Mouse (Mus musculus) retina, adult 2 months (tissue): Measurements from ENCODE around the gene Bod1.

Experiments used
- DNase-seq: peaks from one replicate; pipeline ENCODE4 v3.0.0-alpha.2; 2012; ENCODE audit warnings: low read depth, low spot score

Bod1 gene

GRCm38 (mm10) chr11:31669172-31669869 lies 2.4 kb downstream of the Bod1 start:
- no peak for DNase-seq

- no peak for DNase-seq
These were observed 7.5 kb downstream of the Bod1 start for GRCm38 (mm10) chr11:31664186-31664585.

GRCm38 (mm10) chr11:31663501-31663900 lies 8.2 kb downstream of the Bod1 start:
- no peak for DNase-seq

DNA sequence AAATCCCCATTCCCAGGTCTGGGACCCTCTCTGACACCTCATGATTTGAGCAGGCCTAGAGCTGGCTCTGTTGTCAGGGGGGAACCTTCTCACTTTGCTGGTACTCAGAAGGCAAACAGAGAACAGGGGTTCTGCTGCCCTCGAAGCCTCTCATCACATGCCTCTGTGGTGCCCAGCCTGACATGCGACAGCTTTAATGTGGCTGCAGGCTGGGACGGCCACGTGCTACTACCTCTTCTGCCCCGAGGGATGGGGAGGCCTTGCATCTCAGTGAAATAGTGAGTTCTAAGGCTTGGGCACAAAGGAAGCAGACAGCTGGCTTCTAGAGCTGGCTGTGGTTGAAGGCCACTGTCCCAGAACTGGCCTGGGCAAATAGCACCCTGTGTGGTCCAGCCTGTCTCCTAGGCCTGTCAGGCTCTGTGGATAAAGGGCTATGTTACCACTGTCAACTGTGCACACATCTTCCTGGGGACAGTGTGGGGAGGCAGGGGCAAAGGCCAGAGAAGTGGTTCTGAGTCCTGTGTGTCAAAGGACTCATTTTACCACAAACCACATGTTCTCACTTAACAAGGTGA lies 8.7 kb downstream of the Bod1 start:
- DNase-seq = no peak

DNA sequence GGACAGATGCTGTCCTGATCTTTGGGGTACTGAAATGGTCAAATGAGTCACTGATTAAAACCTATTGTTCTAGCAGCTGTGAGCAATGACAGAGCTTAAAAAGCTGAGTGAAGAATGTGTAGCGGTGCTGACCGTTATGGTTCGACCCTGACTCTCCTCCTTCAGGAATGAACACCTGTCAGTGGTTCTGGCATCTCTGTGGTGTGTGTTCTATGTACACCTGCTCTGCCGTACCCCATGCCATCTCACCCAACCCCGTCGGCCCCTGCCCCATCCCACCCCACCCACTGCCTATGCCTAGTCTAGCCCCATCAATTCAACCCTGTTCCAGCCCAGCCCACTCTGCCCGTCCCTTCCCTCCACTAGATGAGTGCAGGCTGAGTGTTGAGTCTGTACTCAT lies 9.5 kb downstream of the Bod1 start:
- DNase-seq = no peak

DNA sequence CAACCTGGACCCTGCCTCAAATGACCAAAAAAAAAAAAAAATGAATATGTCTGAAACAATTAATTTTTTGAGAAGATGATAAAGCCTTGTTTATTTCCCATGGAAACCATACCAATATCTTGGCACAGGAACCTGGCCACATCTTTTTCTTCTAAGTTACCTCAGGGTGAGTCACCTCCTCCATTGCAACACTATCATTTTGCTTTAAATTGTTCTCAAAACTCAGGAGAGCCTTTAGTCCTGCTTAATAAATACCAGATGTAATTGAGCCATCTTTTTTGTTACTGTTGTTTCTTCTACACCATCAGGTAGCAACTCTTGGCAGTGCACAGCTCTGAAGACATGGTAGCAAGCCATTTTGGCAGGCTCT lies 13.9 kb downstream of the Bod1 start:
- no peak for DNase-seq

- no peak for DNase-seq
These were observed 14.4 kb downstream of the Bod1 start for GRCm38 (mm10) chr11:31657168-31657805.

DNA sequence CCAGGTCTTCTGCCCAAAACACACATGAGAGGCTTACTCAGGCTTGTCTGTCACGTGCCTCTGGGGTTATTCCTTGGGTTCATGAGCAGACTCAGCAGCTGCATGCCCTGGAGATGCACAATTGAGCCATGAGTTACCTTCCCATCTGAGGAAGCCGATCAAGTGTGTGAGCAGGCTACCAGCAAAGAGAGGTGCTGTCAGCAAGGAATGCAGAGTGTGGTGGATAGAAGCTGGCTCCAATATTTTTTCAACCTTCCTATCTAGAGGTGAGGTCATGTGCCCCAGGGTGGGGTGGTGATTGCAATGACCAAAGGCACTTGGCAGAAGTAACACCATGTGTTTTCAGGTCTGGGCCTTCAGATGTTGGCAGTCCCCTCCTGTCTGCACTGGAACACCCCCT lies 22.2 kb downstream of the Bod1 start:
- DNase-seq = no peak

DNA sequence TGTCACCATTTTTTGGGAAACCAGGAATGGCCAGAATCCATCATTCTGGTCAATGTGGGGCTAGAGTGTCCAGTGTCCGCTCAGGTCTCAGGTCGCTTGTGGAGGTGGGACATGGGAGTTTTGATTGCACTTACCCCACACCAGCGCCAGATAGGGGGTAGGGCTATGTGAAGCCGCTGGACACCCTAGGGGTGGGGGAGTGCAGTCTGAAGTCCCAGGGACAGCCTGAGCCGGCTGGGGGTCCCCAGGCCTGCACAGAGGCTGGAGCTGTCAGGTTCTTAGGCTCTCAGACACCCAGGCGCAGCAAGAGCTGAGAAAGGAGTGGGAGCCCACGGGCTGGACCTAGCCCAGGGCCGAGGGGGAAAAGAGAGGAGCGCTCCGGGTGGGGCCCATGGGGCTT lies 24.4 kb downstream of the Bod1 start:
- DNase-seq = no peak

- no peak for DNase-seq
These were observed 25.1 kb downstream of the Bod1 start for GRCm38 (mm10) chr11:31646571-31646970.

GRCm38 (mm10) chr11:31643120-31643519 lies 28.6 kb downstream of the Bod1 start:
- no peak for DNase-seq

DNA sequence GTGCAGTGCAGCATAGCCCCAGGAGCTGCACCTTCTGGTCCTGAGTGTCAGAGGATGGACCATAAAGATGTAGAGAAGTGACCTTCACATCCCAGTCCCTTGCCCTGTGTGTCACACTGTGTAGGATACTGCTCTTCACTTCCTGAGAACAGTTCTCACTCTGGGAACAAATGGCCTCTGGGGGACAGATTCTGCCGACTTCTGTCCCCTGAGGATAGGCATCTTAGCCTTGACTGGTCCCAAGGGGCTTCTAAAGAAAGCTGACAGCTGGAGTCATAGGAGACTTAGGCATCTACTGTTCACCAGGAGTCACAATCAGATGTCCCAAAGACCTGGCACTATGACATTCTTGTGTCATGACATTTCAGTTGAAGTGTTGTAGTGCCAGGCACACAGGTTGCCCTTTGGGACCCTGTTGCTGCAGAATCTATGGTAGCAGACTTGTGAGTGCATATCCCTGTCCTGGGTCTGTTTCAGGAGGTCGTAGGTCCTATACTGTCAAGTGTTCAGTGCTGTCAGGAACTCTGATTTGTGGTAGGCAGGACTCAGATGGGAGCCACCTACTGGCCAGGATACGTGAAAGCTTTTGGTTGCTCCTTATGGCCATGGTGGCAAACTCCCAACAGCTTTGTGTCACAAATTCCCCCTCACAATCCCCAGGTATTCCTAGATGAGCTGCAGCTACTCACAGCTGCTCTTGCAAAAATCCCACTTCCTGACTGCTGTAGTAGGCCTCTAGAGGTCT lies 30.4 kb downstream of the Bod1 start:
- no peak for DNase-seq

DNA sequence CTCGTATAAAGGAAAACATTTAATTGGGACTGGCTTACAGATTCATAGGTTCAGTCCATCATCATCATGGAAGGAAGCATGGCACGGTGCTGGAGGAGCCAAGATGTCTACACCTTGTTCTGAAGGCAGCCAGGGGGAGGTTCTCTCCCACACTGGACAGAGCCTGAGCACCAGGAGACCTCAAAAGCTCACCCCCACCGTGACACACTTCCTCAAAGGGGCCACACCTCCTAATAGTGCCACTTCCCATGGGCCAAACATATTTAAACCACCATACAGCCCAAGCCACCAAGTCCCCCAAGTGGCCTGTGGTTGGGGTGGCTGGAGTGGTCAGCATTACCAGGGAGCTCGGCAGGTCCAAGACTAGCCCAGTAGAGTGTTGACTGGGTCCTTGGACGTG lies 31.5 kb downstream of the Bod1 start:
- no peak for DNase-seq

DNA sequence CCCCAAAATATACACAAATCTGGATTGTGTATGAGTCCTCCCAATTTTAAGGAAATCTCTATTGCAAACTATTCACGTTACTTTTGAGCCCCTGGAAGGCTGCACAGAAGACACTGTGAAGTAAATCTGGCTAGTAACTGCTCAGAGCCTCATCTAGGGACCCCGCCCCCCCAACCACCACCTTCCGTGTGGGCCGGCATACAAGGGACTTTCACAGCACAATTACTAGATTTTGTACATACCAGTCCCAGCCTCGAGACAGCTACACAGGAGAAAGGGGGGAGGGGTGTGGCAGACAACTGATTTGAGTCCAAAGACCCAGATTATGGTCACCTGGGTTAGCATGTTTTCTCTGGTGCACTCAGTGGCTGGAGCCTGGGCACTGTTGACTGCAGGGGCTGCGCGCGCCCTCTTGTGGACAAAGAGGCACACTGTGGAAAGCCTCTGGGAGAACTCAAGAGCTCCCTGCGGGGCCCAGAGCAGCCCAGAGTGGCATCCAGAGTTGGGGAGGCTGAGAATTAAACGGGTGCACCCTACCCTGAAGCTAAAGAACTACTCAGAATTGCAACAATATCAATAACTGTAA lies 33.8 kb downstream of the Bod1 start:
- peak; percentile 48 for DNase-seq

GRCm38 (mm10) chr11:31628700-31629099 lies 43.0 kb downstream of the Bod1 start:
- no peak for DNase-seq

DNA sequence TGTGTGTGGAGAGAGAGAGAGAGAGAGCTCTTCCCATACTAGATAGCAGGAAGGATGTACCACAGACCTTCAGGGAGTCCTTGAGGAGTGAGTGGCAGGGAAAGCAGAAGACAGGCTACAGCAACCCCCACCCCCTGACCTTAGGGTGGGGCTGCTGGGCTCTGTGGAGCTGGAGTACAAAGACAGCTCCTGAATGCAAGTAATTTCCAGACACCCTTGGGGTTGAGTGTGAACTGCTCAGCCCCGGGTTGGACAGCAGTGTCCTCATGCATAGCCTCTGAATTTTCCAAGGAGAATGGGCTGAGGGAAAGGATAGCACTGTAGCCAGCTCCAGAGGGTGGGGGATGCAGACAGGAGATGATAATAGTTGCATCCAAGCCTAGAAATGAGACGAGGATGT lies 50.9 kb downstream of the Bod1 start:
- DNase-seq = no peak

DNA sequence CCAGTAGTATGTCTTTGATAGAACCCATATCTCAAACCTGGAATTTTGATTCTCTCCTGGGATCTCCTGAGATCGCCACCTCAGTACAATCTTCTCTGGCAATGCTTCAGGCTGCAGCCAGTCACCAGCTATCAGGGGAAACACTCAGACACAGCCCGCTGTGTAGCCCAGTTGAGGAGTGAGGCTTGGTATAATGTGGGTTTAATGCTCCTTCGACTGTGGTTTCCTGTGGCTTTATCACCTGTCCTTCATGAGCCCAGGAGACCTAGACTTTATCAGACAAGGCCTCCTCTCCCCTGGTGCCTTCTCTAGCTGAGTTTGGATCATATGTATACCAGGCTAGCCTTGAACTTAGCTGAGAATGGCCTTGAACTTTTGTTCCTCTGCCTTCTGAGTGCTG lies 53.9 kb downstream of the Bod1 start:
- no peak for DNase-seq

- DNase-seq = no peak
These were observed 54.4 kb downstream of the Bod1 start for GRCm38 (mm10) chr11:31617236-31617635.

- no peak for DNase-seq
These were observed 55.0 kb downstream of the Bod1 start for GRCm38 (mm10) chr11:31616722-31617121.
